Mouse (Mus musculus): Measurements from ENCODE around the gene Lamtor3. TPM values are rescaled to one million over a fixed set of nuclear protein-coding genes. Genes with fewer than 3 reads are reported as not detected.
A peak's percentile ranks its signal among the peaks of the same experiment; 100 is the strongest.
"Not testable (repeated sequence)": the region's sequence is repeated elsewhere in the genome, so short reads cannot be mapped to it uniquely, and the experiment has no call there.

Gene Lamtor3
- total RNA-seq (2021): 10 to 100 TPM; 87.8 to 98.0 TPM

GRCm38 (mm10) chr3:137918172-137918931 lies at the start of gene Lamtor3:
Gene Lamtor3 (plus strand): TSS chr3:137918506.
- intact Hi-C loops (cut with DNase I): loop anchor here (2.0 to 10.0 kb wide), 3 partner anchors 54 to 229 kb away; partner anchors contain the start of gene H2afz
- peak; percentile 92 to 94 for DNase-seq

GRCm38 (mm10) chr3:137869395-137869794 lies 48.9 kb upstream of the Lamtor3 start:
- intact Hi-C loops (cut with DNase I): loop anchor here (10.0 kb wide), 1 partner anchor 655 kb away; the partner anchor contains the start of gene Eif4e
- DNase-seq: no peak

GRCm38 (mm10) chr3:137879313-137879712 lies 39.0 kb upstream of the Lamtor3 start:
- no peak for DNase-seq
- intact Hi-C loops (cut with DNase I): no loop called here

- intact Hi-C loops (cut with DNase I): no loop called here
- no peak for DNase-seq
These were observed 38.1 kb upstream of the Lamtor3 start for GRCm38 (mm10) chr3:137880109-137880748.

- intact Hi-C loops (cut with DNase I): no loop called here
- DNase-seq: no peak
These were observed 37.2 kb upstream of the Lamtor3 start for GRCm38 (mm10) chr3:137881093-137881492.

- intact Hi-C loops (cut with DNase I): no loop called here
These were observed 30.3 kb upstream of the Lamtor3 start for GRCm38 (mm10) chr3:137887961-137888360.

GRCm38 (mm10) chr3:137891089-137891488 lies 27.2 kb upstream of the Lamtor3 start:
- intact Hi-C loops (cut with DNase I): no loop called here
- DNase-seq: peak in 1 of 2 experiments; percentile 9

More at GRCm38 (mm10) chr3:137887961-137888360, 30.3 kb upstream of the Lamtor3 start:
- DNase-seq: no peak

- intact Hi-C loops (cut with DNase I): no loop called here
- no peak for DNase-seq
These were observed 26.2 kb upstream of the Lamtor3 start for GRCm38 (mm10) chr3:137892118-137892517.

- intact Hi-C loops (cut with DNase I): no loop called here
- no peak for DNase-seq
These were observed 24.5 kb upstream of the Lamtor3 start for GRCm38 (mm10) chr3:137893789-137894188.

- intact Hi-C loops (cut with DNase I): no loop called here
- no peak for DNase-seq
These were observed 23.1 kb upstream of the Lamtor3 start for GRCm38 (mm10) chr3:137895196-137895595.

GRCm38 (mm10) chr3:137896386-137896785 lies 21.9 kb upstream of the Lamtor3 start:
- no peak for DNase-seq
- intact Hi-C loops (cut with DNase I): no loop called here

GRCm38 (mm10) chr3:137896867-137897266 lies 21.4 kb upstream of the Lamtor3 start:
- no peak for DNase-seq
- intact Hi-C loops (cut with DNase I): no loop called here

GRCm38 (mm10) chr3:137897685-137898084 lies 20.6 kb upstream of the Lamtor3 start:
- intact Hi-C loops (cut with DNase I): no loop called here
- no peak for DNase-seq

- no peak for DNase-seq
- intact Hi-C loops (cut with DNase I): no loop called here
These were observed 18.2 kb upstream of the Lamtor3 start for GRCm38 (mm10) chr3:137900149-137900548.

- DNase-seq: no peak
- intact Hi-C loops (cut with DNase I): loop anchor here (10.0 kb wide), 1 partner anchor 138 kb away; no protein-coding TSS in a partner anchor
These were observed 5.2 kb upstream of the Lamtor3 start for GRCm38 (mm10) chr3:137913093-137913492.

GRCm38 (mm10) chr3:137914567-137914966 lies 3.7 kb upstream of the Lamtor3 start:
- intact Hi-C loops (cut with DNase I): loop anchor here (10.0 kb wide), 1 partner anchor 140 kb away; no protein-coding TSS in a partner anchor
- DNase-seq: not testable (repeated sequence)

GRCm38 (mm10) chr3:137917694-137918171 lies 573 bp upstream of the Lamtor3 start:
- DNase-seq: no peak
- intact Hi-C loops (cut with DNase I): loop anchor here (2.0 to 10.0 kb wide), 3 partner anchors 53 to 230 kb away; partner anchors contain the start of gene H2afz

- intact Hi-C loops (cut with DNase I): loop anchor here (2.0 to 10.0 kb wide), 3 partner anchors 54 to 228 kb away; partner anchors contain the start of gene H2afz
These were observed 616 bp downstream of the Lamtor3 start for GRCm38 (mm10) chr3:137918932-137919311.

GRCm38 (mm10) chr3:137919398-137919797 lies 1.1 kb downstream of the Lamtor3 start:
- intact Hi-C loops (cut with DNase I): loop anchor here (2.0 to 10.0 kb wide), 3 partner anchors 55 to 228 kb away; partner anchors contain the start of gene H2afz
- DNase-seq: no peak

More at GRCm38 (mm10) chr3:137918932-137919311, 616 bp downstream of the Lamtor3 start:
- peak in 1 of 2 experiments; percentile 26 for DNase-seq

GRCm38 (mm10) chr3:137920594-137920993 lies 2.3 kb downstream of the Lamtor3 start:
- no peak for DNase-seq
- intact Hi-C loops (cut with DNase I): loop anchor here (5.0 kb wide), 1 partner anchor 72 kb away; no protein-coding TSS in a partner anchor

- intact Hi-C loops (cut with DNase I): no loop called here
- no peak for DNase-seq
These were observed 8.7 kb downstream of the Lamtor3 start for GRCm38 (mm10) chr3:137927010-137927409.

All from heart, postnatal 10 days (tissue).